Mouse (Mus musculus) heart, embryonic 11.5 days (tissue): ENCODE measurements around the gene Tanc2. TPM values are rescaled to one million over a fixed set of nuclear protein-coding genes. Genes with fewer than 3 reads are reported as not detected.

Source experiments
- ATAC-seq: fragments of 200-750 bp; cut with Nextera tagmentation; replicated peaks from 2 replicates; pipeline ENCODE4 v1.8.0; 2017; ENCODE audit warnings: moderate library complexity; ENCODE audit not compliant: insufficient number of reproducible peaks, low FRiP score, low TSS enrichment
- H3K27ac ChIP-seq: fragments of 300-500 bp; sonication (generic); 2 replicates; pipeline ENCODE4 v1.5.1; 2014; ENCODE audit warnings: mild to moderate bottlenecking, low read depth, low read length
- H3K27me3 ChIP-seq: fragments of 300-500 bp; sonication (generic); 2 replicates; pipeline ENCODE4 v1.6.1; 2014; ENCODE audit warnings: mild to moderate bottlenecking, low read length, mixed read lengths; ENCODE audit not compliant: control insufficient read depth, insufficient read depth
- H3K36me3 ChIP-seq: fragments of 300-500 bp; sonication (generic); 2 replicates; pipeline ENCODE4 v1.6.1; 2014; ENCODE audit warnings: mild to moderate bottlenecking, low read length, moderate library complexity, mixed read lengths; ENCODE audit not compliant: control insufficient read depth, insufficient read depth
- H3K4me1 ChIP-seq: fragments of 300-500 bp; sonication (generic); 2 replicates; pipeline ENCODE4 v1.6.1; 2014; ENCODE audit warnings: low read length; ENCODE audit not compliant: control insufficient read depth, insufficient read depth
- H3K4me2 ChIP-seq: fragments of 300-500 bp; sonication (generic); 2 replicates; pipeline ENCODE4 v1.6.1; 2014; ENCODE audit warnings: mild to moderate bottlenecking, moderate library complexity
- H3K4me3 ChIP-seq: fragments of 300-500 bp; sonication (generic); 2 replicates; pipeline ENCODE4 v1.5.1; 2014; ENCODE audit warnings: low read depth, low read length
- H3K9ac ChIP-seq: fragments of 300-500 bp; sonication (generic); 2 replicates; pipeline ENCODE4 v1.6.1; 2014; ENCODE audit warnings: mild to moderate bottlenecking, low read depth, low read length, moderate library complexity
- H3K9me3 ChIP-seq: fragments of 300-500 bp; sonication (generic); replicated peaks from 2 replicates; pipeline ENCODE4 v1.6.1; 2016; ENCODE audit warnings: low read length; ENCODE audit not compliant: control insufficient read depth
- WGBS: fragments of 180-500 bp; shearing (Covaris S2); extraction: QIAGEN DNeasy Blood & Tissue Kit; methylation state at CpG from one replicate; pipeline ENCODE4 v1.1.7; 2014; ENCODE audit not compliant: insufficient replicate concordance; 5-methylcytosine and 5-hydroxymethylcytosine counted together
- polyA plus RNA-seq: library from polyadenylated mRNA; unstranded; fragments of >200 nt; fragmentation: Nextera tagmentation; extraction: Ambion mirVana; gene quantifications from 2 replicates; pipeline ENCODE4 v1.2.1, GENCODE M21; 2014

Tanc2 gene
- polyA plus RNA-seq = 23.2 and 24.8 TPM in 2 replicates

DNA sequence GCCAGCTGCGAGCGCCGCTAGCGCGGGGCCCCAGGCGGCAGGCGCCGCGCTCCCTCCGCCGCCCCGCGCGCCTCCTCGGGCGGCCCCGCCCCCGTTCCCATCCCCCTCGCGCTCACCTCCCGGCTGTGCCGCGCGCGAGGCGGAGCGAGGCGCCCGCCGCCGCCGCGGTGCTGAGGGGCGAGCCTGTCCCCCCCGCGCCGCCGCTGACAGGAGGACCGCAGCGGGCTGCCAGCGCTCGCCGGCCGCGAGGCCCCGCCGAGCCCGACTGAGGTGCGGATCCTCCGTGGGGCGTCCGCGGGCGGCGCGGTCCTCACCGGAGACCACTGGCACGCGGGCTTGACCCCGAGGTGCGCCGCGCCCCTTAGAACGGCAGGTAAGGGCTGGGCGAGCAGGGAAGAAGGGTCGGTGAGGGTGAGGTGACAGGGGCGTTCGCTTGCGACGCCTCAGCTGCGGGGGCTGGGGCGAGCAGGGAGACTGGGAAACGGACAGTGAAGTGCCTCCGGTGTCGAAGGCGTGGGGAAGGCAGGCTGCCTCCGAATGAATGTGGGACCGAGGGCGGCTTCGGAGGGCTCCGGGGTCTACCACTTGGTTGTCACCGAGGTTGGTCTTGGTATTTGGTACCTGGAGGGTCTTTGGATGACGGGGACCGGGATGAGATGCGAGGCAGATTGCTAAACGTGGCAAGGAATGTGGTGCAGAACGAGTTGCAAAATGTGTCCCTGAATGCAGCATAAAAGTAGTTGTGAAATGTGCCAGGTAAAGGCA lies at the start of gene Tanc2:
Gene Tanc2 (plus strand): TSS at position 110 of the 765 bp plus-strand sequence.
- peak within 1 kb of the TSS; percentile 95 for H3K27ac ChIP-seq
- no peaks in the 10 kb centered on the region for H3K27me3 ChIP-seq
- peaks cover 8% of the 10 kb centered on the region for H3K4me1 ChIP-seq
- no peaks in the 10 kb centered on the region for H3K9me3 ChIP-seq
- peak within 1 kb of the TSS; percentile 73 for H3K4me2 ChIP-seq
- peak within 1 kb of the TSS; percentile 90 for H3K4me3 ChIP-seq
- H3K9ac ChIP-seq = peak within 1 kb of the TSS; percentile 97
- under 1% methylated on average over 70 of the region's 87 CpGs for WGBS
- ATAC-seq = peak; percentile 83
- no peaks in the 10 kb centered on the region for H3K36me3 ChIP-seq

DNA sequence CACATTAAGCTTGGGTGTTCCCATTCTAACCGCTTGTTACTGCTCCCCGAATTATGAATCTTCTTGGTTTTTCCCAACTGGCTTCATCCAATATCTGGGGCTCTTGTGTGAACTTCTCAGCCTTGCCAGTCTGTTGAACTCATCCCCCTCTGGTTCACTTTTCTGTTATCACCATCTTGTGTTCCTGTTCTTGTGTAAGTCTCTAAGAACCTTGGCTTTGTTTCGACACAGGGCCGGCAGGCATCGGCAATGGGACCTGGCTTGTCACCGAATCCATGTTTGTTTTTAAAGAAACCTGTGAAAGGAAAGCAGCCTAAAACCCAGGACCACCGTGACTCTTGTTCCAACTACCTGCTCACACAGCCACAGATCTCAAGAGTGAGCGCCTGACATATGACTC lies 49.0 kb upstream of the Tanc2 start:
- Histone ChIP-seq H3K9ac (no peak overlapping the region), H3K36me3 (no peaks in the 10 kb centered on the region), H3K27ac (no peak overlapping the region), H3K4me3 (no peak overlapping the region), H3K27me3 (no peaks in the 10 kb centered on the region), H3K9me3 (no peaks in the 10 kb centered on the region), H3K4me2 (no peak overlapping the region), H3K4me1 (peaks cover 2% of the 10 kb centered on the region)
- ATAC-seq = no peak
- 74% methylated on average over 8 of the region's 8 CpGs for WGBS

DNA sequence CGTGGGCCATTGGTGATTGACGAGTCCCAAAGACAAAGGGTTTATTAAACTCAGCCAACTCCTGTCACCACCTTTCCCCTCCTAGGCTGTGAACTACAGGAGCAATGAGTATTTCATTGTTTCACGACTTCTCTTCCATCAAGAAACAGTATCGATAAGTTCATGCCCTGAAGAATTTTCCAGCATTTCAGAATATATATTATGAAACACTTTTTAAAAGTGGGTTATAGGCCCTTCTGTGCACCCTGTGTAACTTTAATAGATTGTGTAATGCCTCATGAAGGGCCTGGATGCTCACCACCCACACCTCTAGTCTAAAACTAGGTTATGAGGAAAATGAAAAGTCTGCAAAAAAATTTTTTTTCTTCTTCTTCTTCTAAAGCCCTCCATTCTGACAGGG lies 48.4 kb upstream of the Tanc2 start:
- no peaks in the 10 kb centered on the region for H3K9me3 ChIP-seq
- H3K4me3 ChIP-seq = no peak overlapping the region
- no peak overlapping the region for H3K9ac ChIP-seq
- no peaks in the 10 kb centered on the region for H3K36me3 ChIP-seq
- 65% methylated on average over 4 of the region's 4 CpGs for WGBS
- ATAC-seq = no peak
- no peak overlapping the region for H3K27ac ChIP-seq
- H3K27me3 ChIP-seq = no peaks in the 10 kb centered on the region
- peaks cover 8% of the 10 kb centered on the region for H3K4me1 ChIP-seq
- no peak overlapping the region for H3K4me2 ChIP-seq

DNA sequence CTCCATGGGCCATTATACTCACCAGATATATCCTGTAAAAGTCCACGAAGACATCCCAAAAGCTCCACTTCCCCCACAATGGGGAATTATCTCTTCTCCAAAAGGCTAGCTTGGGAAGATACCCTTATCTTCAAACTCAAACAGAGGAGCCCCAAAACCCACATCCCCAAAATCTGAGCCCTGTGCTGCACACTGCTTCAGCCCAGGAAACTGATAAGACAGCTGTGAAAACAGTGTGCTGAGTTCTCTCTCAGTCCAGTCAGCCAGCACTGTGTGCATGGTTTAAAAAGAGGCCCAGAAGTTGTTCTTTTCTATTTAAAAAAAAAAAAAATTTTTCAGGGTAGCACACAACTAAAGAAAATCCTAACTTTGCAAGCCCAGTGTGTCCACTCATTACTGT lies 47.7 kb upstream of the Tanc2 start:
- WGBS = 10% methylated on average over 1 of the region's 1 CpGs
- no peak for ATAC-seq
- H3K9me3 ChIP-seq = no peaks in the 10 kb centered on the region
- H3K4me3 ChIP-seq = no peak overlapping the region
- H3K36me3 ChIP-seq = no peaks in the 10 kb centered on the region
- no peak overlapping the region for H3K9ac ChIP-seq
- no peak overlapping the region for H3K4me2 ChIP-seq
- no peak overlapping the region for H3K27ac ChIP-seq
- peaks cover 11% of the 10 kb centered on the region for H3K4me1 ChIP-seq
- H3K27me3 ChIP-seq = no peaks in the 10 kb centered on the region

DNA sequence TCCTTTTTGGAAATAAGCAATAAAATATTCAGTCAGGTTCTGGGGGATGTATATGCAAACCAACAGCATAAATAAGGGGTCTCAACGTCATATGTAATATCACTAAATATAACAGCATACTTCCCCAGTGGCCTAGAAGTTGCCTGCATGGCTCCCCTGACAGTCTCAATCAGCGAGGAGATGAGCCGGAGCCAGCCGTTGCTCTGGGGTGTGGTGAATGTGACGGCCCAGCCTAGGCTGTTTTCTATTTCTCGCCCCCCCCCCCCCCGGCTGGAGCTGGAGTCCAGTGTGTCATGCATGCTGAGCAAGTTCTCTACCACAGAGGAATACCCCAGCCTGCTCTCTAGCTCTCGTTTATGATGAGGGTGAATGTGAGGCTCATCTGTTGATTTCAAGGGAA lies 44.0 kb upstream of the Tanc2 start:
- H3K4me1 ChIP-seq = peaks cover 15% of the 10 kb centered on the region
- H3K36me3 ChIP-seq = no peaks in the 10 kb centered on the region
- no peaks in the 10 kb centered on the region for H3K27me3 ChIP-seq
- 31% methylated on average over 8 of the region's 8 CpGs for WGBS
- no peak overlapping the region for H3K27ac ChIP-seq
- H3K9me3 ChIP-seq = no peaks in the 10 kb centered on the region
- H3K4me3 ChIP-seq = no peak overlapping the region
- H3K4me2 ChIP-seq = peak overlapping the region; percentile 20; the same call in 1 of the 2 replicates
- no peak overlapping the region for H3K9ac ChIP-seq
- no peak for ATAC-seq

DNA sequence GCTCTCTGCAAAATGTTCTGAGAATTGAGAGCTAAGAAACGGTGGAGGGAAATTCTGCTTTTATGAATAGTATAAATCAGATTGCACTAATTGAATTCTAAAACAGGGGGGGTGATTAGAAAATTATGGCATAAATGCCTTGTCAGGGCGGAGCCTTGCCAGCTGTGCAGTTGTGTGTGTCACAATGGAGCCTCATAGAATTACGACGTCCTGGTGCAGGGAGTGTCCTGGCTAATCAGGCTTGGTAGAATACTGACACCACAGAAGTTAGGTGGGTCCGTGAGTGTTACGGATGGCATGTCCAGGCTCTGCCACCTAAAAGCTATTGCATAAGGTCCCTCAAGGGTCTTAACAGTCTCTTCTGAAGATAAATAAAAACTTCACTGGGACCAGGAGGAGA lies 43.4 kb upstream of the Tanc2 start:
- no peak overlapping the region for H3K27ac ChIP-seq
- H3K36me3 ChIP-seq = no peaks in the 10 kb centered on the region
- H3K9me3 ChIP-seq = no peaks in the 10 kb centered on the region
- no peaks in the 10 kb centered on the region for H3K27me3 ChIP-seq
- peaks cover 15% of the 10 kb centered on the region for H3K4me1 ChIP-seq
- 64% methylated on average over 6 of the region's 6 CpGs for WGBS
- no peak overlapping the region for H3K4me2 ChIP-seq
- no peak for ATAC-seq
- no peak overlapping the region for H3K9ac ChIP-seq
- no peak overlapping the region for H3K4me3 ChIP-seq

DNA sequence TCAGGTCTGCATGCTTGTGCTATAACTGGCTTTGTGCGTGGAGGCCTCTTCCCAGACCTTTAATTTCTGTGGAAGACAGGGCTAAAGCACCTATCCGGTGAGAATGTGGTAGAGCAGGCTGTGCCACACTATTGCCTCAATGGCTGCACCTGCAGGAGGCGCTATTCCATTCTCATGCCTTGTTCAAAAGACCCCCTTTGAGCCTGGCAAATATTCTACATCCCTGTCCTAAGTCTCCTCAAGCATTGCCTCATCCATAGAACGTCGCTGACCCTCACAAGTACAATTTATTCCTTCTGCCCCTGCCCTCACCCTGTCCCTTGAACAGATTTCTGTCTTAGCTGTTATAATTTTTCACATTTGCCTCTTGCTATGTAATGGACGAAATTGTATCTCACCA lies 41.4 kb upstream of the Tanc2 start:
- Histone ChIP-seq H3K4me2 (no peak overlapping the region), H3K4me1 (peaks cover 17% of the 10 kb centered on the region), H3K9me3 (no peaks in the 10 kb centered on the region), H3K27me3 (no peaks in the 10 kb centered on the region), H3K27ac (no peak overlapping the region), H3K9ac (no peak overlapping the region), H3K4me3 (no peak overlapping the region), H3K36me3 (no peaks in the 10 kb centered on the region)
- 83% methylated on average over 6 of the region's 6 CpGs for WGBS
- ATAC-seq = no peak

DNA sequence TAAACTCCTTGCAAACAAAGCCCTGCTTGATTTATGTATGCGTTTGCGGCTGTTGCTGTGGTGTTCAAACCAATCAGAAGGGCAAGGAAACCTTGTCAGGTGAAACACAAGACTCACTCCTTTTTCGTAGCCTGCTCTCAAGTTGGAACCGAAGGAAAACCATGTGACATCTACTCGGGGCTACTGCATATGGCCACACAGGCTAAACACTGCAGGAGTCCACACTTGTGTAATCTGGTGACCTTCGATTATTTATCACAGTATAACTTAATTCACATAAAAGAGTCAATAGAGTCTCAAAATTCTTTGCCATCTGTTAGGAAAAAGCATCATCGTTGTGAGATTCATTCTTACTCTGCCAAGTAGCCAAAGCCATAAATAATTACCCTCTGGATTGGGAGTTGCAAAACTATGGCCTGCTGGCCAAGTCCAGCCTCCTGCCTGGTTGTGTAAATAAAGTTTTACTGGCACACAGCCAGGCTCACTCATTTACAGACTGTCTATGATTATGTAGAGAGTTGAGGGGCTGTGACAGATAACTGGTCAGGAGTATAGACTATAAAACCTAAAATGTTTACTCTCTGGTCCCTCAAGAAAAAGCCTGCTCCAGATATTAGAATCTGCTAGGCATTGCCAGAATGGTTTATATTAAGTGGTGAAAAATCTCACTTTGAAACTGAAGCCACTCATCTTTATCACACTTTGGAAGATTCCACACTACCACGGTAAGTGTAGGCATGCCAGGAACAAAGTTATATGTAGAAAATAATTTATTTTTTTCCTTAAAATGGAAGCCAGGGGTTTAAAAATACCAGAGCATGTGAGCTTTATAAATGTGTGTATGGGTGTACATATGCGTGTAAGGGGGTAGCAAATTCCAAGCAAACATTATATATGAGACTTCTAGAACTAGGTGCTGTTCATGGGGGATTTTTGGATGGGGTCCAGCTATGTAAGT lies 40.3 kb upstream of the Tanc2 start:
- Histone ChIP-seq H3K9ac (no peak overlapping the region), H3K4me1 (peaks cover 17% of the 10 kb centered on the region), H3K27me3 (no peaks in the 10 kb centered on the region), H3K9me3 (no peaks in the 10 kb centered on the region), H3K36me3 (no peaks in the 10 kb centered on the region), H3K4me3 (no peak overlapping the region), H3K4me2 (no peak overlapping the region), H3K27ac (no peak overlapping the region)
- WGBS = 76% methylated on average over 9 of the region's 9 CpGs
- ATAC-seq = no peak
